Mouse (Mus musculus) c-Kit-positive CD71-negative TER-119-negative erythroid progenitor cells, embryonic 14.5 days (primary cell): ENCODE data around the gene Ubap1l.
"Not testable (repeated sequence)": the region's sequence is repeated elsewhere in the genome, so short reads cannot be mapped to it uniquely, and the experiment has no call there.

Source experiments
- DNase-seq: peaks from one replicate; pipeline ENCODE4 v3.0.0-alpha.2; 2013; ENCODE audit warnings: low read depth

The Ubap1l gene

GRCm38 (mm10) chr9:65360641-65361448, at the start of gene Ubap1l:
Gene Ubap1l, plus strand, starts transcription at chr9:65361041.
- DNase-seq: no peak

GRCm38 (mm10) chr9:65312669-65313357, 48.0 kb upstream of the Ubap1l start:
- no peak for DNase-seq

GRCm38 (mm10) chr9:65313846-65314245, 47.0 kb upstream of the Ubap1l start:
- no peak for DNase-seq

- DNase-seq: no peak
Observed at GRCm38 (mm10) chr9:65322255-65322900, 38.5 kb upstream of the Ubap1l start.

GRCm38 (mm10) chr9:65325971-65326370, 34.9 kb upstream of the Ubap1l start:
- DNase-seq: no peak

- no peak for DNase-seq
Observed at GRCm38 (mm10) chr9:65327371-65327770, 33.5 kb upstream of the Ubap1l start.

GRCm38 (mm10) chr9:65333958-65334357, 26.9 kb upstream of the Ubap1l start:
- no peak for DNase-seq

GRCm38 (mm10) chr9:65339146-65339545, 21.7 kb upstream of the Ubap1l start:
- no peak for DNase-seq

GRCm38 (mm10) chr9:65340414-65340813, 20.4 kb upstream of the Ubap1l start:
- DNase-seq: no peak

- not testable (repeated sequence) for DNase-seq
Observed at GRCm38 (mm10) chr9:65345439-65345838, 15.4 kb upstream of the Ubap1l start.

GRCm38 (mm10) chr9:65345854-65346475, 14.9 kb upstream of the Ubap1l start, which contains the start of gene Pdcd7:
Gene Pdcd7, plus strand, starts transcription at chr9:65346104.
- peak; percentile 94 for DNase-seq

GRCm38 (mm10) chr9:65346476-65347111, 14.2 kb upstream of the Ubap1l start:
- DNase-seq: peak; percentile 22

- peak; percentile 20 for DNase-seq
Observed at GRCm38 (mm10) chr9:65347112-65347850, 13.6 kb upstream of the Ubap1l start.

- DNase-seq: no peak
Observed at GRCm38 (mm10) chr9:65353251-65353650, 7.6 kb upstream of the Ubap1l start.

- no peak for DNase-seq
Observed at GRCm38 (mm10) chr9:65356561-65356960, 4.3 kb upstream of the Ubap1l start.

GRCm38 (mm10) chr9:65356971-65357370, 3.9 kb upstream of the Ubap1l start:
- DNase-seq: no peak

GRCm38 (mm10) chr9:65358956-65359480, 1.8 kb upstream of the Ubap1l start:
- no peak for DNase-seq

- DNase-seq: no peak
Observed at GRCm38 (mm10) chr9:65363684-65364083, 2.8 kb downstream of the Ubap1l start.

GRCm38 (mm10) chr9:65365721-65366120, 4.9 kb downstream of the Ubap1l start:
- no peak for DNase-seq

- no peak for DNase-seq
Observed at GRCm38 (mm10) chr9:65371756-65372155, 10.9 kb downstream of the Ubap1l start.

- DNase-seq: peak; percentile 30
Observed at GRCm38 (mm10) chr9:65372449-65372848, 11.6 kb downstream of the Ubap1l start.
